Mouse (Mus musculus): ENCODE data around the gene BC004004.
"Not testable (repeated sequence)": the region's sequence is repeated elsewhere in the genome, so short reads cannot be mapped to it uniquely, and the experiment has no call there.

BC004004 gene

DNA sequence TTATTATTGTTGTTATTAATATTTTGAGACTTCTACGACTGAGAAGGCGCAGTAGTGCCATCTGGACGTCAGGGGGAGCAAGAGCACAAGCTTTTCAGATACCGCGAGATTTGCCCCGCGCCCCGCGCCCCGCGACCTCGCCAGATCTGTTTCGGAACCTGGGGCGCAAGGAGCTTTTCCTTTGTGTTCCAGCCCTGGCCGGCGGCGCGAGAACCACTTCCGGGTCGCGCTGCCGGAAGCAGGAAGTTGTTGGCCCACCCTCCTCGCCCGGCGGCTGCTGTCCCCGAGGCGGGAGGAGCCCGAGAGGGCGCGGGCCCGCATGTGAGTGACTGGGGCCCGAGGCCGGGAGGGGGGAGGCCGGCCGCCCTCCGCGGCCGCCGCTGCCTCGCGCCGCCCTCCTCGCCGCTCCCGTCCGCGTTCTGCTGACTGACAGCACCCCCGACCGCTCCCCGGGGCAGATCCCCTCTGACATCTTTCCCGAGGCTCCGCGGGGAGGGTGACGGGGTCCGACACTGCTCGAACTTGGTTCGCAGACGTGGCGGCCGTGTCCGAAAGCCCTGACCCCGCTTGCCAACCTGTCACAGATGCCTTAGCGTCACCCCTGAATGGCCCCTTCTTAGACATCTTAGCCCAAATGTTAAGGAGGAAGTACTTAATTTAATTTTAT lies at the start of gene BC004004:
Gene BC004004 (plus strand): TSS at position 107 of the 667 bp plus-strand sequence.
- peak; percentile 85 for DNase-seq (ENCODE audit: low read depth, low spot score)

DNA sequence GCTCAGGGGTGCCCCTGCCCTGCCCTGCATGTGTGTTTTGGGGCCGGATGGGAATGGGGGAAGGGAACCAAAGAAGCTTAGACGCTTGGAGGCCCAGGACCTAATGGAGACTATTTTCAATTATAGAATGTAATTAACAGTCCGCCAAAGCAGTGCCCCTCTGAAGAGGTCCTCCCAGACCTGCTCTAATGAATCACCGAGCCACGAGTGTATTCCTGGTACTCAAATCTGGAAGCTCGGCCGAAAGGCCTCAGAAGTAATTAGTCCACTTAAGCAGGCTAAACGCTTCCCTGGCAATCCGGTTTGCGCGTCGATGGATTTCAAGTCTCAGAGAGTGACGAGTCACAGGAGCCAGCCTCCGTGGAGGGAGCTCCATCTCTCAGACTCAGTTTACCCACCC lies 48.0 kb upstream of the BC004004 start:
- DNase-seq (ENCODE audit: low read depth, low spot score): no peak

DNA sequence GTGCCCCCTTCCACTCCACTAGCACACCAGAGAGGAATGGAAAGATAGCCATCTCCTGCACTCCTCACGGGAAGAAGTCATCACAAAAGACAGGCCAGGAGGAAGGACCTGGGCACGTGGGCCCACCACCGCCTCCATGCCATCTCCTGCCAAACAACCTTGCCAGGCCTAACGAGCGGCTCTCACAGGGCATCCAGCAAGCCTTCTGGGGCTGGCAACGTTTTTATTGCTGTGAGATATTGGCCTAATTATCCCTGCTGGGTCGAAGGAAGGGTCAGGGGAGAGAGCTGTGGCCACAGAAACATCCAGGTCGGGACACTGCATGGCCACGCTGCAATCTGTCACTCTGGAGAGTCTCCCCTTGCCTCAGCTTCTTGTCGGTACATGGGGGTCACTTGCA lies 37.5 kb upstream of the BC004004 start:
- no peak for DNase-seq (ENCODE audit: low read depth, low spot score)

DNA sequence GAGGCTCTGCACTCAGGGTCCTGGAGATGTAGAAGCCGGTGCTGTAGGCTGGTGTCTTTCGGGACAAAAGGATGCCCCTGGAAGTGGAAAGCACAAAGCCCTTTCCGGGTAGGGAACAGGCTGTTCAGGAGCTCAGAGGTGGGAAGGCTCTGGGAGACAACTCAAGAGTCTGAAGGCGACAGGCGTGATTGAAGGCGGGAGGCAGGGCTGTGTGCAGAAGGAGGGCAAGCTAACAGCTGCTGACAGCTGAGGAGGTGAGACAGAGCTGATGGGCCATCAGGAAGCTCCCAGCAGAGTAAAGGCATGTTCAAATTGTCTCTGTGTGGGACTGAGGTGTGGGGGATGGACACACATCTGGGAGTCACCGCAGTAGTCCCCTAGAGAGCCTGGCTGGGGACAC lies 32.5 kb upstream of the BC004004 start:
- DNase-seq (ENCODE audit: low read depth, low spot score): no peak

DNA sequence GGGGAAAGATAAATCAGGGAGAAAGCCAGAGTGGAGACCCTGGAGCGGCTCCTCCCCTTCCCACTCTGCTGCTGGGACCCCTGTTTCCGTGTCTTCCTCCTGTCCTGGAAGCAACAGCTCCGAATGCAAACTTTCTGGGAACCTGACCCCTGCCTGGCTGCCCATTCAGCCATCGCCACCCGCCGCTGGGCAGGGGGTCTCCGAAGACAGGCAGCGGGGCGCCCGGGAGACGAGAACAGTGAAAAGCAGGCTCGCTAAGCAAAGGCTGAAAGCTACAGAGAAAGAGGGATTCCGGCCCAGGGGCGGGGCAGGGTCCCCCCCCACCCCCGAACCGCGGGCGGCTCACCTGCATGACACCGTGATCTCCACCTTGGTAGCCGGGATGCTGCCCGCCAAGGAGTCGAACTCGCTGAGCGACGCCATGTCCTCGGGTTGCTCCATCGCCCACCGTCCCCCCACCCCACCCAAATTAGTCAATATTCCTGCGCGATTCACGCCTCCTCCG lies 31.3 kb upstream of the BC004004 start:
- no peak for DNase-seq (ENCODE audit: low read depth, low spot score)

DNA sequence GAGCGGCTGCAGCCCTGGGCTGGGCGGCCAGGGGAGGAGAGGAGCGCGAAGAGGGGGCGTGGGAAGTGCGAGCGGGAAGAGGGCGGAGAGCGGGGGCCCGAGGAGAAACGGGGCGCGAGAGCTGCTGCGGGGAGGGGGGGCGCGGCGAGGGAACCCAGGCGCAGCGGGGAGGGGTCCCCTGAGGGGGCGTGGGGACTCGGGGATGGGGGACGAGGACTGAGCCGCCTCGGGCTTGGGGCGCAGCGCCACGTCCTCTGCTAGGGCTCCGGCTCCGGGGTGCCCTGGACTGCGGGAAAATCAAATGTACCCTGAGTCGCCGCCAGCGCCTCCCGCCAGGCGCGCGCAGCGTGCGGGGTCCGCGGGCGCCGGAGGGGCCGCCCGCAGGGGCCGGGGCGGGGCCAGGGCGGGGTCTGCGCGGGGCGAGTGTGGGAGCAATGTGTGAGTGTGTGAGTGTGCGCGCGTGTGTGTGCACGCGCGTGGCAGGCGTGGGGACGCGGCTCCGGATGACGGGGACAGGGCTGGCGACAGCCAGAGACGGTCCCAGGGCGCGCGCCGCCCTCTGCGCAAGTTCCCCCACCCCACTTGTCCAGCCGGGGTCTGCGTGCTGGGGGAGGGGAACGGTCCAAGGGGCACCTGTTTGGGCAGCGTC lies 30.7 kb upstream of the BC004004 start, which contains the start of gene Cpne5:
Gene Cpne5 (minus strand): TSS at position 396 of the 649 bp plus-strand sequence.
- DNase-seq (ENCODE audit: low read depth, low spot score): no peak

DNA sequence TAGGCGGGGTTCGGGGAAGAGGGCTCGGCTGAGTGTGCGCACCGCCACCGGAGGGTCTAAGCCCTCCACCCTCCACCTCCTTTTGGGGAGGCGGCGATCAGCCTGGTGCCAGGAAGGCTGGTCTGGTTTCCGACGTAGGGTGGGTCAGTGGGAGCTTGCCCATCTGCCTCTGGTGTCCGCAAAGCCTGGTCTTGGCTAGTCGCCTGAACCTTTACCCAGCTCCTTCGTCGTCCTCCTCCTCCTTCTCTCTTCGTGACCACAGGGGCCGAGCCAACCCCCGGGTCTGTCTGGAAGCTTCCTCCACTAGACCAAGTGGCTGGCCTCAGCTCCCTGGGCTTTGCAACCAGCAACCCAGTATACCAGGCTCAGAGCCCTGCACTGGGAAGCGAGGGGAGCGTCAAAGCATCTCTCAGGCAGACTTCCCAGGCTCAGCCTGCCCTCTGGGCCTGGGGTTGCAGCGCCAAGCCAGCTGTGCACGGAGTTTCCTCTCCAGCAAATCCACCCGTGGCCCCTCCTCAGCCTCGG lies 30.1 kb upstream of the BC004004 start:
- DNase-seq (ENCODE audit: low read depth, low spot score): no peak

DNA sequence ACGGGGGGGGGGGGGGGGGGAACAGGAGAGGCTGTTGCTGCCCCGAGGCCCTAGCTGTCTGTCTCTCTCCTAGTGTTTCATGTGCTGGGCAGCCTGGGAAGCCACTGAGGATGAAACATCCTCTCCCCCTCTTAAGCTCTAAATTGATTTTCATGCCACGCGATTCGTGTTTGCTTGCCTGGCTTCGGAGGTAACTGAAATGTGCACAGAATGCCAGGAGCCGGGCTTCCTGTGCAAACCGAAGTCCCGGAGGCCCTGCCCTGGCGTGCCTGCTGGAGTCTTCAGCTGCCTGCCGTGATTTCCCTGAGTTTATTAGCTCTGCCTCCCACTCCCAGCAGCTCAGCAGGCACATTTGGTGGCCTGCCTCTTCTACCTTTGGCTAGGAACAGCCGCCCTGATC lies 23.7 kb upstream of the BC004004 start:
- no peak for DNase-seq (ENCODE audit: low read depth, low spot score)

DNA sequence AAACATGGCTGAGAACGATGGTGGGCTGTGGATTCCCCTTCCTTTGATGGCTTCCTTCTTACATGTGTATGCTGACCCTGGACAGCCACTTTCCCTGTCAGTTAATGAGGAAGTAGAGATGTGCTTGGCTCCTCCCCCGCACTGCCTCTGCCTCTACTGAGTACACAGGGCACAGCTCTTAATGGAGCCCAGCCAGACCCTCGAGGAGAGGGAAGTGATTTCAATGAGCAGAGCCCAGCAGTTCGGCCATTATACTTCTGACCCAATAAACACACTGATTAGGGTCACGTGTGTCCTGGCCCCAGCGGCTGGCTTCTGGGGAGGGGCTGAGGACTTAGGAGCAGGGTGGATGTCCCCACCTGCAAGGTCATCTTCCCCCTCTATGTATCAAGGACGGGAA lies 22.9 kb upstream of the BC004004 start:
- no peak for DNase-seq (ENCODE audit: low read depth, low spot score)

DNA sequence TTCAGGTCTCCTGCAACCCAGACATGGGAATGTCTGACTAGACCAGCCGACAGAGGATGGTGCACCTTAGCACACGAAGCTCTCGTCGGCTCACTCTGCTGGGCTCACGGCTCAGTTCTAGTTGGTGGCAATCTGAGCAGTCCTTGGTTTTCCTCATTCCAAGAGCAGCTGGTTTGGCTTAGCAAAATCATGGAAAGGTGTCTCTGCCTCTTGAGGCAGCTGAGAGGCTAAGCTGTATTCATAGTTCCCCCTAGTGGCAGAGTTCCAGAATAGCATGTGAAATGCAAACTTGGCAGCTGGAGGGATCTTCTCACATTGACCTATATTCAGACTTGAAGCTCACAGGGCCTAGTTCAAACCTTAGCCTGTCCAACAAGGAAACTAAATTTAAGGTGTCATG lies 22.0 kb upstream of the BC004004 start:
- DNase-seq (ENCODE audit: low read depth, low spot score): peak; percentile 67

DNA sequence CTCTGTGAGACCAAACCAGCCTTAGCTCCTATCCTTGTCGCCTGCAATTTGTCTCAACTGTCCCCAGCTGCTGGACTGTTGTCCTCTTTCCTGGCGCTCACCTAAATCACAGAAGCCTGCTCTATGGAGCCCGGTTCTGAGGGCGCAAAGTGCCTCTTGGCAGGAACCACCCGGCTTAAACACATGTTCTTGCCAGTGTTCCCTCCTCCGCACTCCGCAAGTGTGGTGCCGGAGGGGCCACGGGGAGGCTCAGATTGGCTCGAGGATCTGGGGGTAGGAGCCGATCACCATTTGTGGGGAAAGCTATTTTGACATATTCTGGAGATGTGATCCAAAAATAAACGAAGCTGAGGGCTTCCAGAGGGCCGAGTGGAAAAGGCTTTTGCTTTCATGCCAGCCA lies 20.7 kb upstream of the BC004004 start:
- no peak for DNase-seq (ENCODE audit: low read depth, low spot score)

DNA sequence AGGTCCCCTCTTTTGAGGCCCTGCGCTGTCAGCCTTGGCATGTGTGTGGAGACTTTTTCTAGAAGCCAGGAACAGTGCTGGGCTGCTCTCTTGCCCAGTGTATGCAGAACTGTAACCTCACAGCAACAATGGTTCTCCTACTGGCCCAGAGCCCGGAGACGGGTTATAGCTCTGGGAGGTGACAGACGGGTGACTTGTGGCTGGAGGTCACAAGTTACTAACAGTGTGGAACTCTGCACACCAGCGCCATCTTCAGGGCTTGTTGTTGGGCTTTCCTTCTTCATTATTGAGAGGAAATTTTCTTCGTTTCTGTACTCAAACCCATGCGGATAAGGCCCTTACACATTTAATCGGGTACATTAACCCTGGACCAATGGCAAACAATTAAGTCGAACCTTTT lies 19.1 kb upstream of the BC004004 start:
- DNase-seq (ENCODE audit: low read depth, low spot score): no peak

DNA sequence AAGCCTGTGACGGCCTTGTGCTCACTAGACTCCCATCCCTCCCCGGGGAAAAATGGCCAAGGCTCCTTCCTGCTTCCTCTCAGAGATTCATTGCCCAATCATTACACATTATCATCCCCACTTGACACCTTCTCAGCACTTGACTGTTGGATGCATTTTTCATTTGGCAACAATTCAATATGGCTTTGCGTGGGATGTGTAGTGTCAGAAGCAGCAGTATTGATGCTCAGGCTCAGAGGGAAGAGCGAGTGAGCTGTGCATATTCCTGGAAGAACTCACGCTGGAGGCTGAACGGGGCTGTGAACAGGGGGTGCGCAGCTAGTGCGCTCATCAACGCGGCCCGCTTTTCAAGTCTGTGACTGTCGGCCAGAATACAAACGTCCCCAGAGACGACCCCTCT lies 17.6 kb upstream of the BC004004 start:
- not testable (repeated sequence) for DNase-seq (ENCODE audit: low read depth, low spot score)

DNA sequence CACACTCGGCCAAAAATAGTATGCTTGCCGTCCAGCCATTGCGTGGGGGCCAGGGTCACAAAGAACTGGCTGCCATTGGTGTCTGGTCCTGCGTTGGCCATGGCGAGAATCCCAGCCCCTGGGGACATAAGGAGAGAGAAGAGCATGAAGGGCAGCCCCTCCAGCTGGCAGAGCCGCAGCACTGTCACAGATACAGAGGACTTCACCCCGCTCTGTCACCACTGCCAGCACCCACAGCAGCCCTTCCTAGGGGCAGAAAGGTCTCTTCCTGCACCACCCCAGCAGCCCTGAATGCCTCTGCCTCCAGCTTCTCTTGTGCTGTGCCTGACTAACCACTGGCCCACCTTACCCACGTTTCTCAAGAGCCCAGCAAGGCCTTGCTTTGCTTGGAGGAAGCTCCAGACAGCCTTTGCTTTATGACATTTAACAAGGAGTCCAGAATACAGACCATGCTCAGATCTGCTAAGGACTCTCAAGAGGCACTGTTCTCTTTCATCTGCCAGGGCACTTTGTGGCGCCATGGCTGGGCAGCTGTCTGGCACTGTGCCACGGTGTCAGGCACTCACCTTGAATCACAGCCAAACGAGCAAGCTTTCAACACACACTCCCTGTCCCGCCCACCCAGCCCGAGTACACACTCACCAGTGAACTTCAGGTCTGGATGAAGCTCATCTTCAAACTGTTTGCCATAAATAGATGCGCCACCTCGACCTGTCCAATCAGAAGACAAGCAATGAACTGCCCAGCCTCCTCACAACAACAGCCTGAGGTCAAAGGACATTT lies 16.8 kb upstream of the BC004004 start:
- no peak for DNase-seq (ENCODE audit: low read depth, low spot score)

DNA sequence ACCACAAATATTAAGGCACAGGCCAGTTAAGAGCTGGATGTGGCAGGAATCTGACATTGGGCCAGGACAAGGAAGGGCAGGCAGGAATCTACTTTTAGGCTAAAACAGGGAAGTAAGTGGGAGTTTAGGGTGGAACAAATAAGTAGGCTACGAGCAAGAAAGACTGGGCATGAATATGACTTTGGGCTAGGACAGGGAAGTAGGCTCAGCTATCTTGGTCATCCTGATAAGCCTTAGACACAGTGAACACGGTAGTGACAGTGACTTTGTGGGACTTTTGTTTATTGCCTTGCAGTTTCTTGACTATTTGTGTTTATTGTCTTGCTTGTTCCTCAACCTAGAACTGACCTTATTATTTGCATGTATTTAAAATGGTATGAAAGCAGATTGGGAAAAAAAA lies 15.4 kb upstream of the BC004004 start:
- DNase-seq (ENCODE audit: low read depth, low spot score): no peak

DNA sequence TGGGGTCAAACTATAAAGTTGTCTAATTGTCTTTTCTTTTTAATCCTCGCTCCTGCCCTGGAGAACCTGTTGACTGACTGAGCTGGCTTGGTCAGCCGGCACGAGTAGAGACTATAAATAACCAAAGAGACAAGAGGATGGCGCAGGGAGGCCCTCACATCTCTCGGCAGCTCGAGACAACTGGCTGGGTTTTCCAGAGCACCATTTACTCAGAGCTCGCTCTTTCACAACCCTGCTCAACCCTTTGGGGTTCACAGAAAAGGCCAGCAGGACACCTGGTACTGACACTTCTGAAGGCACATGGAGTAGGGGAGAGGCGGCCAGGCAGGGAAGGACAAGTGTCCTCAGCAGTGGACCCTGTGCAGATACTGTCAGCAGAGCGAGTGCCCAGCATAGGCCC lies 14.9 kb upstream of the BC004004 start:
- DNase-seq (ENCODE audit: low read depth, low spot score): no peak

DNA sequence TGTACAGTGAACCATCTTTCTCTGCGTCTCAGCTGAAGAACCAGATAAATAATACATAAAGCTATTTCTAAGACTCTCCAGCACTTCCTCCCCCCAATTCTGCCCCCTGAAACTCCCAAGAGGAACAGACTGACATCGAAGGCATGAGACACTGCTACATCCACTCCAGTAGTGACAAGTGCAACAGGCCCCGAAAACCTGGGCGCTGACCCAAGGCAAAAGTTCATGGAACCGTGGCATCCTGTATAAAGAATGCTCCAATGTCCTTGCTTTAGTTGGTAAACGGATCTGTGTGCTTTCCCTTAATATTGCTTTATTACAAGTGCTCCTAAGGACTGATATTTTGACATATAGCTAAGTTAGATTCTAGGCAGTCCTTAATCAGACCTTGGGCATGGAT lies 13.8 kb upstream of the BC004004 start:
- DNase-seq (ENCODE audit: low read depth, low spot score): not testable (repeated sequence)

DNA sequence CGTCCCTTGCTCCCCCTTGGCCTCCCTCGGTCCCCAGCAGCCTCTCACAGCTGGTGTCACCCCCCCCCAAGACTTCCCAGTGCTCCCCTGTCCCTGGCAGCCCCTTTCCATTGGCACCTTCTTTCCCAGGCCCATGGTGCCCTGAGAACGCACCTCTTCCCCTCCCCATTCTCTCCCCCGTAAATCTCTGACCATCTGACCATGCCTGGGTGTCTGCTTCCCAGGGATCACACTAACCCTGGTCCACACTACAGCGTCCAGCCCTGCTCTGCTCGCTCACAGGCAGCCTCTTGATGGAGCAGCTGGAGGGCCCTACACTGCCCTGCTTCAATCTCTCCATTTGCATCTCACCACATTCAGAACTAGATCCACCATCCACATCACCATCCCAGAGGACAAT lies 12.1 kb upstream of the BC004004 start:
- no peak for DNase-seq (ENCODE audit: low read depth, low spot score)

DNA sequence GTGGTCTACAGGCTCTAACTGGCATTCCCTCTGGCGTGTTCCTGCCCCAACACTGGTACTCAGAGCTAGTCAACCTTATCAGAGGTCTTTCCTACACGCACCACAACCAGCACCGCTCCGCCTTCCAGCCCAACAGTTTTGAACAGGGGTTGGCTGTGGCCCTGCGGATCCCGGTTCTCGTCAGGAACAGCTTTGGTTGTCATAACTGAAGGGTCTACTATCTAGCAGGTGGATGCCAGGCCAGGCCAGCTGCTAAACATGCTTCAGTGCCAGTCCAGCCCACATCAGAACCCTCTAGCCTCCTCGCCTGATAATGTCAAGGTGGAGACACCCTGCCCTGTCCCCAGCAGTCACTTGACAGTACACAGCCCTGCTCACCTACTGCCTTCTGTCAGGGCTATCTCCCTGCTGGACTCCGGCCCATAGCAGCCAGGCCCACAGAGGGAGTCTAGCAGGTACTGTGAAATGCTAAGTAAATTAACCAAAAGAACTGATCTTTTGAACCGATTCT lies 11.5 kb upstream of the BC004004 start:
- DNase-seq (ENCODE audit: low read depth, low spot score): no peak

DNA sequence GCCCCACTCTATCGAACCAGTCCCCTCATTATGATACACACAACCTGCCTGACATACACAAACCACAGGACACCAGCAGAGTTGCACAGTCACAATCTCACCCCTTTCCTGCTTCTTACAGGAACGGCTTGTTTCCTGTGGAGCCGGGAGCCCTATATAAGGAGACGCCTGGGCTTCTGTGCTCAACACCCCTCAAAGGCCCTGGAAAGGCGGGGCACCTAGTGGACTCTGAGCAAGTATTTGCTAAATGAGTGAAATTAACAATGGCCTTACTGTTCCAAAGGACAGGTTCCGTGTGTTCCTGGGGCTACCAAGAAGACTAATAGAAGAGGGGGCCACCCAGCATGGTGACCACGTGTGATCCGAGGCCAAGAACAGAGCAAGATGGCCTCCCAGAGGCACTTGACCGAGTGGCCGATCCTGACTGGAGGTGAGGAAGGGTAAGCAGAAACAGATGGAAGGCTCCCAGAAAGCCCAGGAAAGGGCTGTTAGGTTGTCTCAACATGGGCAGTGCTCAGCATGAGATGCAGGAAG lies 10.5 kb upstream of the BC004004 start:
- no peak for DNase-seq (ENCODE audit: low read depth, low spot score)

DNA sequence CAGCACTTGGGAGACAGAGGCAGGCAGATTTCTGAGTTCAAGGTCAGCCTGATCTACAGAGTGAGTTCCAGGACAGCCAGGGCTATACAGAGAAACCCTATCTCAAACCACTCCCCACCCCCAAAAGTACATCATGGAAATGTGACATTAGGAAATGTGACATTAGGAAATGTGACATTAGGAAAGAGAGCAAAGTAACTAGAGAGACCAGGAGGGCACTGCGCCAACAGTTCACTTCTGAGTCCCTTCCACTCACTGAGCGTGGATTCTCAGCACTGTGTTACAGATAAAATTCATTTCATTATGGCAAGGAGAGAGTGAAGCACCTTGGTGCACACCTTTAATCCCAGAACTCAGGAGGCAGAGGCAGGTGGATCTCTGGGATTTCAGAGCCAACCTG lies 9.7 kb upstream of the BC004004 start:
- no peak for DNase-seq (ENCODE audit: low read depth, low spot score)

DNA sequence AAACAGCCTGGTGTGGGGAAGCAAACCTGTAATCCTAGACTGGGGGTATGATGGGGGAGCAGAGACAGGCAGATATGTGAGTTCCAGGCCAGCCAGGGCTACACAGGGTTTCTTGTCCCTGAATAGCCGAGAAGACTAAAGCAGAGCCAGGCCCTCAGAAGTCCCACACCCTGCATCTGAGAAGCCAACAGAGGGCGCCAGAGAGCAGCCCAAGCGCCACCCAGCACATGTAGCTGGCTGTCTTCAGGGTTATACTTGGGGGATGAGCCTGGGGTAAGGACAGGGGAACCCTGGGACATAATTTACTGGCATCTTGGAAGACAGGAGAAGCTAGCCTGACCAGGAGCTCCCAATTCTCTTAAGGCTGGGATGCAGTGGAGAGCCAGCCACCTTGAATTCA lies 9.1 kb upstream of the BC004004 start:
- no peak for DNase-seq (ENCODE audit: low read depth, low spot score)
